Mouse (Mus musculus) NIH3T3 (cell line): ENCODE data around the gene Plcb2.

Source experiments
- DNase-seq: peaks from one replicate; pipeline ENCODE4 v3.0.0-alpha.2; 2012; ENCODE audit warnings: low read depth

Gene Plcb2

GRCm38 (mm10) chr2:118716677-118717076, 11.6 kb downstream of the Plcb2 start:
- DNase-seq, result no peak

DNA sequence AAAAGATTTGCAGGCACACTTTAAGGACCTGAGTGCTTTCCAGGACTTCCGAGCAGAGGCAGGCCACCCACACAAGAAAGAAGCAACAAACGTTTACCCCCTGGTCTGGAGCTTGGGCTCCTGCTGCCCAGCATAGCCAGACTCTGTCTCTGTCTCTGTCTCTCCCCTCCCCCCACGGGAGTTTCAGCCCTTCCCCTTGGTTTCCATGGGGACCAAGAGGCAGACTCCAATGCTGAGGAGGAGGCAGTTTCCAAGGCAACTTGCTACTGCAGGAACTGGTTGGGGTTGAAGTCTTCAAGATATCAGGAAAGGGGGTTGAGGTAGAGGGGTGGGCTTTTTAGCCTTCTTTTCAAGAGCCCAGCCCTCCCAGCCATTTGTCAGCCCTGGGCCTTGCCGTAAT, 14.0 kb downstream of the Plcb2 start:
- no peak for DNase-seq

DNA sequence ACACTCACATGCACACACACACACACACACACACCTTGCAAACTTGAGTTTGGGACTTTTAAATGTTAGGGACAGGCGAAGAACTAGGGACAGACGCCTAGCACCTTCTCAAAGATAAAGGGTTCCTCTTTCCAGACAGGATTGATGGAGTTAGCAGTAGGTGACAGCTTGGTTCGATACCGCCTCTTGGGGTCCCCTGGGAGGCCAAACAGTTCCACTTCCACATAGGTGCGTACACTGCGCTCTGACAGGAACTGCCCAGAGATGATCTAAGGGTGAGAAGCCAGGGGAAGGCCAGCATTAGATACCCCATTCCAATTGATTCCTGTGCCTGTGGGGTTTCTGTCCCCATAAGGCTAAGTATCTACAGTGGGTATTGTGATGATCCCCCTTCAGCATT, 14.6 kb downstream of the Plcb2 start:
- no peak for DNase-seq

DNA sequence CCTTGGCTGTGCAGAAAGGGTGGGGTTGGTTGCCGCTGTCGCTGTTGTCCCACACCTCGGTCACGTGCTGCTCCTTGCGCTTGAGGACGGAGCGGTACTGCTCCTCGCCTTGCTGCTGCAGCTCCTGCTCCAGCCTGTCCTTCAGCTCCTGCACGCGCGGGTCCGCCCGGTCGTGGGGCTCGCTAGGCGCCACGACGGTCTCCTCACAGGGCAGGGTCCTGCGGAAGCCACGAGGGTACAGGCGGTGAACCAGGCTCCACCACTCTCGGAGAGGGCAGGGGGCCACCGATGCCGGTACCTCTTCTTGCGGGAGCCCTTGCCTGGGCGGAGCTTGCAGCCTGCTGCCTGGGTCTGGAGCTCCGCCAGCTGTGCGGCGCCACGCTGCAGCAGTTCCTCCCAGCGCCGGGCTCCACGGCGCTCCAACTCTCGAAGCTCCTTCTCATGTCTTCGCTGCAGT, 17.2 kb downstream of the Plcb2 start:
- DNase-seq, result no peak

- peak; percentile 30 for DNase-seq
These were observed 18.5 kb downstream of the Plcb2 start for GRCm38 (mm10) chr2:118709655-118710221.

DNA sequence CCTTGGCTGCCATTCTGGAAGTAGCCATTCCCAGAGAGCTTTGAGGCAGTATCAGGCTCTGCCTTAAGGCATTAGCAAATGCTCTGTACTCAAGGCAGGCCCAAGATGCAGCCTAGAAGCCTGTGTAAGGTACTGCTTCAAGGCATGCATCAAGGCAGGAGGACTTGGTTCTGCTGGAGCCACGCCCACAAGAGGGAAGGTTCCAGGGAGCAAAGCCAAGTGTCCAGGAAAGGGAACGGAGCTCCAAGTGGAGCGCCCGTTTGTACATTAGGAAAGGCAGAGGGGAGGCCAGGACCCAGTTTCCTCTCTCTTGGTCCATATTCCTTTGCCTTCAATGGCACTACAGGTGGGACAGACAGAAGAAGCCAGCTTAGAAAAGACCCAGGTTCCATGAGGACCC, 19.8 kb downstream of the Plcb2 start:
- DNase-seq, result no peak

GRCm38 (mm10) chr2:118706436-118706835, 21.8 kb downstream of the Plcb2 start:
- peak; percentile 46 for DNase-seq

- DNase-seq, result no peak
These were observed 24.1 kb downstream of the Plcb2 start, which contains the start of gene Ankrd63 for GRCm38 (mm10) chr2:118703913-118704730. Ankrd63 (minus strand) TSS chr2:118703963.

DNA sequence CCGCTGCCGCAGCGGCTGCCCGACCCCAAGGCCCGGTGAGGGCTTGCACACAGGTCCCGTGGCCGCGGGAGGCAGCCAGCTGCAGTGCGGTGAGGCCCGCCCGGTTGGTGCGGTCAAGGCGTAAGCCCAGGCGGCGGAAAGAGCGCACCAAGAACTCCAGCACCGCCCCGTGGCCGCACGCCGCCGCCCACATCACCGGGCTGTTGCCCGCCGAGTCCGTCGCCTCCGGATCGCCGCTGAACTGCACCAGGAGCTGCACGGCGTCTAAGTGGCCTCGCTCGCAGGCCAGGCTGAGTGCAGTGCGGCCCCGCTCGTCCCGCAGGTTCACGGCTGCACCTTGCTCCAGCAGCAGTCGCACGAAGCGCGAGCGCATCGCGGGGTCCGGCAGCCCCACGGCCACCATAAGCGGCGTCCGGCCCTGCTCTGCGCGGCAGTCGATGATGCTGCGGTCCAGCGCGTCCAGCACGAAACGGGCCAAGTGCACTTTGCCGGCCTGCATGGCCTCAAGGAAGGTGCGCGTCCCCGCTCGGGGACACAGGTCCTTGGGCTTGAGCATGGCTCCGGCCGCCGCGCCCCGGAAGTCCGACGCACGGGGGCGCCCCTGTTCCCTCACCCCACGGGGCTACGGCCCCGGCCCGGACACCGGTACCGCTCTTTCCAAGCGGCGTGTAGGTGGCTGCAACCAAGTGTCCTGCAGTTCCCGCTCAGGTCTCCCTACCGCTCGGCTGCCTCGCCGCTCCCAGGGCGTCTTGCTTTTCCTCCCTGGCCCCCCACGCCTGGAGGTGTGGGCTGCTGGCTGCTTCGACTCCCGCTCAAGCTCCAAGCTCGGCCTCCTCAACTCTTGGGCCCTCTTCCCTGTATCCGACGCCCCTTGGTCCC, 25.1 kb downstream of the Plcb2 start:
- no peak for DNase-seq

- no peak for DNase-seq
These were observed 26.0 kb downstream of the Plcb2 start for GRCm38 (mm10) chr2:118701971-118702882.

GRCm38 (mm10) chr2:118701161-118701560, 27.1 kb downstream of the Plcb2 start:
- no peak for DNase-seq

DNA sequence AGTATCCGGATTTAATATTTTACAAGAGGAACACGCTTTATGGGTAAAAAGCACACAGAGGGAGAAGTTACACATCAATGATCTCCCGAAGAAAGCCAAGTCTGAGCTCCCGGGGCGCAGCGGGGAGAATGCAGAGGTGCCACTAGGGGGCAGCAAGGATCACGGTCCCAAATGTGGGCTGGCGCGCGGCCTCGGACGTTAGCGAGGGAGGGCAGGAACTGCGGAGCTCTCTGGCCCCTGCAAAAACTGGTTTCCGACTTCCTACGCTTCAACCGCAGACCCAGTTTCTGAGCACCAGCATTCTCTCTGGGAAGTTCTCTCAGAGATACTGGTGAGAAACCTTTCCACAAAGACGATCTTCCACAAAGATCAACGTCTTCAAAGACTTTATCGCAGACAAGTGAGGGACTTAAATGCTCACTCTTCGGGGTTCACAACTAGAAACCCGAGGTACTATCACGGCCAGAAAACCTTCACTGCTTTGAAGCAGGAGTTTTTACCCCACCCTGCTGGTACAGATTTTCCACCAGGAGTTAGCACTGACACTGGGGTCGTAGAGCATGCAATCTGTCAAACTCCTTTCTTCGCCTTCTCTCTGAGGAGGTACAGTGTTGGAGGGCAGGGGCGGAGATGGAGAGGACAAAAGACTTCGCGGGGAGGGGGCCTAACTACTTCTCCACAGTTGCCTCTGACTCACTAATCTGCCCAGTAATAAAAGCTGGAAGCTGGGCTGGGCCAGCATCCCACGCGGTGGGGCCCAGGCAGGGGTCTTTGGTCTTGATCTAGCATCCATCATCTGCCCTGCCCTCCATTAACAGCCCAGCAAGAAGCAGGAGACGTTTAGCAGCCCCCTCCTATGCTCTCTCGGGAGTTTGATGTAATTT, 27.8 kb downstream of the Plcb2 start:
- DNase-seq, result peak; percentile 94

DNA sequence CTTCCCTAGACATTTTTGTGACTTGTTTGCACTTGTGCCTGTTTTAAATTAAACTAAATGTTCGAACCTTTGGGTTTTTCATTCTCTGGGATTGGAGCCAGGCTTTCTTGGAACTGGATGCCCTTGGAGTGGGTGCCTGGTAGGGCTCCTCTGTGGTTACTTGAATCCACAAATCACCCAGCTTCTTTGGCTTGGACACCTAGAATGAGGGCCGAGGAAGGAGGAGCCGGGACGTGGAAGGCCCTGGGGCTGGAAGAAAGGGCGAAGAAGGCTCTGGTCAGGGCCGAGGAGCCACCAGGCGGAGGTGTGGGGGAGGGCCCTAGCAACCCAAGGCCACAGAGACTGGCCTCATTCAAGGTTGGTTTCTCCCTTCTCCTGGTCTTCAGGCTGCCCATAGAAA, 30.3 kb downstream of the Plcb2 start:
- peak; percentile 97 for DNase-seq

- DNase-seq, result peak; percentile 69
These were observed 30.8 kb downstream of the Plcb2 start for GRCm38 (mm10) chr2:118697311-118697877.

GRCm38 (mm10) chr2:118696451-118697308, 31.6 kb downstream of the Plcb2 start:
- DNase-seq, result peak; percentile 29

- DNase-seq, result peak; percentile 90
These were observed 32.5 kb downstream of the Plcb2 start for GRCm38 (mm10) chr2:118695677-118696232.

DNA sequence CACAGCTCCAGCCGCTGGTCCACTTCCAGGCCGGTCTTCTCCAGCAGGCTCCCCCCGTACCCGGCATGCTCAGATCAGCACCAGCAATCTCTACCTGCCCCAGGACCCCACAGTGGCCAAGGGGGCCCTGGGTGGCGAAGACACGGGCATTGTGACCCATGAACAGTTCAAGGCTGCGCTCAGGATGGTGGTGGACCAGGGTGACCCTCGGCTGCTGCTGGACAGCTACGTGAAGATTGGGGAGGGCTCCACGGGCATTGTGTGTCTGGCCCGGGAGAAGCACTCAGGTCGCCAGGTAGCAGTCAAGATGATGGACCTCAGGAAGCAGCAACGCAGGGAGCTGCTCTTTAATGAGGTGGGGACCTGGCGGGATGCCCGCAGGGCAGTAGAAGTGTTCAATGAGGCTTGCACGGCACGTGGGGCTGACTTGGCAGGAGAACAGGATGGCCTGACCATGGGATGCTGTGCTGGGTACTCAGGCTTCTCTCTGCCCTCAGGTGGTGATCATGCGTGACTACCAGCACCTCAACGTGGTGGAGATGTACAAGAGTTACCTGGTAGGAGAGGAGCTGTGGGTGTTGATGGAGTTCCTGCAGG, 34.8 kb downstream of the Plcb2 start:
- DNase-seq, result no peak

- DNase-seq, result peak; percentile 39
These were observed 38.4 kb downstream of the Plcb2 start for GRCm38 (mm10) chr2:118689875-118690274.
